Mouse (Mus musculus) G1E-ER4 (cell line): ENCODE data around the gene Fnbp1l. TPM values are rescaled to one million over a fixed set of nuclear protein-coding genes. Genes with fewer than 3 reads are reported as not detected.

Experiments
- GATA1 ChIP-seq: IDR thresholded peaks from one replicate; pipeline ENCODE4 v1.8.0; 2012; ENCODE audit warnings: low read length, inconsistent platforms
- polyA plus RNA-seq: library from polyadenylated mRNA; stranded (reverse); fragments of >175 nt; gene quantifications from 2 replicates; pipeline ENCODE4 v1.2.3, GENCODE M21; 2012

The Fnbp1l gene
- polyA plus RNA-seq, 1 experiment: not detected

DNA sequence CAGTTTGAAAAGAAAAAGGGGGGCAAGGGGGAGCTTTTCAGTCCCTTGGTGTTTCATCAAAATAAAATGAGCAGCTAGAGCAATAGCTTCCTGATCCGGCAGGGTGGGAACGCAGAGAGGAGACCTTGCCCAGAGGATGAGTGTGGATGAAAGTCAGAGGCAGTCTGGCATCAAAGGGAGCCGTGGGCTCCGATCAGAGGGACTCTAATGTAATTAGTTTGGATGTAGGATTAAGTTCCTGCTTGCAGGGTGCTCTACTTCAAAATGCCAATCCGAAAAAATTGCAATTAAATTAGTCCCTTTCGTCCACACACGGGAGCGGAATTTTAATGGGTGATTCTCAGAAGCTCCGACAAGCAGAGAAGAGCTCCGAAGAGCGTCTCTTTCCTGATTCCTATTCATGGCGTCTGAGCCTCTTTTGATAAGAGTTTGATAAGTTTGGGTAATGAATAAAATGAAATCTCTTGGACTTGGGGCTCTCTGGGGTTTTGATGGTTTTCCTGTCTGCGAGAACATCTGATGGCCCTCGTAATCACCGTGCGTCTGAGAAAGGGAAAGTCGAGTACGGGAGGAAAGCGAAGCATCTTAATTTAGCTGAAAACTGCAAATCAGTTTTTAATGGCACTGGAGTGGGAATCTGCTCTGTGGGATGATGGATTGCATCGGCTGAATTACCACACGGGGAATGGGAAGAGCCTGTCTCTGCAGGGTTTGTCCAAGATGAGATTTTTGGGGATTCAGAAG lies 126.5 kb downstream of the Fnbp1l start:
- no peak for TF ChIP-seq GATA1

DNA sequence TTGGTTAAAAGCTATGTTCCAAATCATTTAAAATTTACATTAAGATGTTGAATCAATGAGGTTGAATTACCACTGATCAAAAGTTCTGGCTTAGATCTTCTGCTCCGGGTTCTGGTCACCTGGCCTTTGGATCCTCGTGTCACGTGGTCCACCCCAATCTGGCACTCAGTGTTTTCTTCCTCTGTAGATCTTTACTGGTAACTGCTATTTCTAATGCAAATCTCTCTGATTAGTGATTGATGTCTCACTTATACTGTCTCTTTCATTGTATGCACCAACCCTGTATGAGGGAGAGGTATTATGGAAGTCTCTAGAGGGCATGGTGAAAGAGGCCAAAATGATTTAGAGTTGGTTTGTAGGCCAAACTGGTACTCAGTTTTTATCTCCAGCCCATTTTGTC lies 127.5 kb downstream of the Fnbp1l start:
- TF ChIP-seq GATA1: no peak

DNA sequence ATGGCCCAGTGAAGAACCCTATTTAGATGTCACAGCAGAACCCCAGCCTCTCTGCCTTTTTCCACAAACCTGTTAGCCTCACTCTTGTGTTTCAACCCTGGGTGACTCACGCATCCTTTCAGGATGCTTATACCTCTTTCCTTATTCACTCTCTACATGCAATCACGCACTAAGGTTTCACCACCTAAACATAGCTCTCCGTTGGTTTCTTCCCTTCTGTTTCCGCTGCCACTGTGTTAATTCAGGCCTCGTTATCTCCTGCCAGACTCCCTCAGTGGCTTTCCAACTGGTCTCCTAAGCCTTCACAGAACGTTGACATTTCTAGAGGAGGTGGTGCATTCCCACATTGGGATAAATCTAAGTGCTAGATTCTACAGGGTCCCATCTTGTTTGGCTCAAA lies 128.9 kb downstream of the Fnbp1l start:
- no peak for TF ChIP-seq GATA1

Other genes starting within 250 kb of the Fnbp1l start
- not detected in 2 replicates for gene Pde5a, start 109.2 kb upstream of the Fnbp1l start, polyA plus RNA-seq